Mouse (Mus musculus) heart, postnatal 36 days (tissue): ENCODE measurements around the gene Rbm7. TPM values are rescaled to one million over a fixed set of nuclear protein-coding genes. Genes with fewer than 3 reads are reported as not detected.
A peak's percentile ranks its signal among the peaks of the same experiment; 100 is the strongest.
"Not testable (repeated sequence)": the region's sequence is repeated elsewhere in the genome, so short reads cannot be mapped to it uniquely, and the experiment has no call there.

Experiments used
- DNase-seq, 2 experiments: peaks; one replicate each; pipeline ENCODE4 v3.0.0; 2021 to 2022
- intact Hi-C: fragments of 180-260 bp; cut with DNase I; formaldehyde crosslinking; loops from one replicate; pipeline ENCODE4 v1.15.1; 2025
- total RNA-seq, 2 experiments: library from RNA; stranded (reverse); gene quantifications; 2 replicates each; pipeline ENCODE4 v1.2.3; 2021

Gene Rbm7
- total RNA-seq, 2 experiments from 2014 or later, result 24.0 to 24.1 TPM

DNA sequence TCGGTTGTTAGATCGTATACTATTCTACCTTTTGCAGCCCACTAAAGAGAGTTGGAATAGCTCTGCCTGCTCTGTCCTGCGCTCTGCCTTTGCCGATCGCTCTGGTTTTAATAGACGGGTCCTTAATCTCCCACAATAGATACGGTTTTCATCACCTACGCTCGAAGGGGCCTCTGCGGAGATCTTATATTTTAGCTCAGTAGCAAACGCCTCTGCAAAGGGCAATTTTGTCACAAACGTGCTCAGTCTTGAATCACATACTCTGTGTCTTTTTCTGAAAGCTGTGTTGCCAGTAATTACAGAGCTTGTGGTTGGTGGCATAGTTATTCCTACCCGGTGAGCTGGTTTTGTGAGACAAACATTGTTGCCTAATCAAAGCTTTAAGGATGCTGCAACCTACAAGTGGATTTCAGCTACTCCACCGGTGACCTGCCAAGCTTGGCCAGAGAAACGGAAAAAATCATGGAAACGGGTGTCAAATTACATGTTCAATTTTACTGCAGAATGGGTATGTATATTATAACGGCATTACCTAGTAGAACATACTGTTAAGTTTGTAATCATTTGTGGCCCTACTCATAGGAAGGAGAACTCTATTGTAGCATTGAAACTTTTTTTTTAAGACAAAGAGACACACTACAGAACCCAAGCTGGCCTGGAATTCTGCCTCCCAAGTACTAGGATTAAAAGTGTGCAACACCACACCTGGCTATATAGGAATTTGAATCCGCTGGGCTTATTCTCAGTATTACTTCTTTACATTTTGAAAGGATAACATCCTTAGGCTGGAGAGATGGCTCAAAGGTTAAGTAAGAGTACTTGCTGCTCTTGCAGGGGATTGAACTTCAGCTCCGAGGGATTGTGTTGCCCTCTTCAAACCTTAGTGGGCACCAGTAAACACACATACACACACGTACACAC, 13.6 kb downstream of the Rbm7 start:
- intact Hi-C loops, result no loop called here
- DNase-seq, result no peak

GRCm38 (mm10) chr9:48480411-48481213, 14.5 kb downstream of the Rbm7 start, which contains the start of gene Rexo2:
TSS of gene Rexo2 (minus strand) at chr9:48480623.
- DNase-seq, result peak; percentile 93
- intact Hi-C loops, result loop anchor here (1.0 kb wide), 1 partner anchor 15 kb away; the partner anchor contains the start of genes Gm5617 and Rbm7

- no peak for DNase-seq
- intact Hi-C loops, result loop anchor here (1.0 kb wide), 1 partner anchor 15 kb away; the partner anchor contains the start of genes Gm5617 and Rbm7
Measured at GRCm38 (mm10) chr9:48479838-48480410, 15.2 kb downstream of the Rbm7 start.

GRCm38 (mm10) chr9:48478808-48479207, 16.3 kb downstream of the Rbm7 start:
- intact Hi-C loops, result no loop called here
- no peak for DNase-seq

DNA sequence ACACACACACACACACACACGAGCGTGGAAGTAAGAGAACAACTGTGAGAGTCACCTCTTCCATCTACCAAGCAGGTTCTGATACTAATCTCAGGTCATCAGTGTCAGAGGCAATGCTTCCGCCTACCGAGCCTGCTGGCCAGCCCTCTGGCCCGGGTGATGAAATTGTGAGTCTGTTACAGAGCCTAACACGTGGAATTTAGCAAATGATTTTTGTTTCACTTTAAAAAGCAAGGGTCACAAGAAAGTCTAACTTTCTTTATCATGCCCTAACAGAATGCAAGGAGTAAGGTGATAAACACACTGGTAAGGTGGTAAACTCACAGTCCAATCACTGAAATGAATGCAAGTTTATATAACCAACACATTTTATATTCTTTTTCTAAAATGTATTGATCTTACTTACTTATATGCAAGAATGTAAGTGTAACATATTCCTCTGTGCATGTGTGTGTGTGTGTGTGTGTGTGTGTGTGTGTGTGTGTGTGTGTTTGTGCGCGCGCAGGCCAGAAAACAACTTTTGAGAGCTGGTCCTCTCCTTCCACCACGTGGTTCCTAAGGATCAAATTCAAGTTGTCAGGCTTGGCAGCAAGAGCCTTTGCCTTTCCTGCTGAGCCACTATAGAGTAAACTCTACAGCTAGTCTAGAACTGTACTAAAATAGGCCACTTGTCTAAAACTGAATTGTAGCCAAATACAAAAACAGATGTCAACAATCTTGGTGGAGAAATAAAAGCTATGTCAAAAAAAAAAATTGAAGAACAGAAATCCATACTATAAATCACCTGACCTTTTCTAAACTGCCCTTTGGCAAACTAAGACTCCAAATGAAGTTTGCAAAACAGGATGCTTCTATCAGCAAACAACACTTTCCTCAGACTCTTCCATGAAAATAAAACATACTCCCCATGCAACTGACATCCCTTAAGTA, 18.6 kb downstream of the Rbm7 start:
- intact Hi-C loops, result no loop called here
- DNase-seq, result no peak

DNA sequence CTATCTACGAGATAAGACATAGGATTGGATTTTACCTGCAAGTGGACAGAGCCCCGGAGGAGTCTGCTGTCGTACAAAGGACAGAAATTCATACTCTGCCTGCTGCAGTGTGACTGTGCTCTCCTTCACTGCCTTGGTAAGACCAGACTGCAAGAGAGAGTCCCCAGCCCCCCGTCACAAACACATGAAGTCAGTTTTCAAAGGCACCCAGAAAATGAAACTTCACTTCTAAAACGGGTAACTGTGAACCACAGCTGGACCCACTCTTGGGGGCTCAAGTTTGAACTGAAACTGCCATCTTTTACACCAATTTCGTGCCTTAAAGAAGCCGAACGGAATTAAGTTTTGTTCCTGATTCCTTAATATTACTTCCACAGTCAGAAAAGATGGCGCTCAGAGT, 20.7 kb downstream of the Rbm7 start:
- intact Hi-C loops, result no loop called here
- no peak for DNase-seq

DNA sequence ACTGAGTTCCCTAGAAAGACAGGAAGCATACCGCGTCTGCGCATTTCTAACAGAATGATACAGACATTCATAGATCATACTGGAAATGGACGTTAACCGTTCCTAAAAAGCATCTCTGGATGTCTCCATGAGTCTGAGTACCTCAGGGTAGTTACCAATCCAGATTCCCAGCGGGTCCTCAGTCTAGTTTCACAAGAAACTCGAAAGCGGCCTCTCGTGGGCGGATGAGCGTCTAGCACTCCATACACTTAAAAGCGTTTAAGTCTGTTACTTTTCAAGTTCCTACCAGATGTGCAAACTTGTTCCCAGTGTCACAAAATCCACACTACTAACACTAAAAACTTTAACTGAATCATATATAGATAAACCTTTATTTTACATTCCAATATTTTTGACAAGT, 22.0 kb downstream of the Rbm7 start:
- intact Hi-C loops, result no loop called here
- DNase-seq, result no peak

DNA sequence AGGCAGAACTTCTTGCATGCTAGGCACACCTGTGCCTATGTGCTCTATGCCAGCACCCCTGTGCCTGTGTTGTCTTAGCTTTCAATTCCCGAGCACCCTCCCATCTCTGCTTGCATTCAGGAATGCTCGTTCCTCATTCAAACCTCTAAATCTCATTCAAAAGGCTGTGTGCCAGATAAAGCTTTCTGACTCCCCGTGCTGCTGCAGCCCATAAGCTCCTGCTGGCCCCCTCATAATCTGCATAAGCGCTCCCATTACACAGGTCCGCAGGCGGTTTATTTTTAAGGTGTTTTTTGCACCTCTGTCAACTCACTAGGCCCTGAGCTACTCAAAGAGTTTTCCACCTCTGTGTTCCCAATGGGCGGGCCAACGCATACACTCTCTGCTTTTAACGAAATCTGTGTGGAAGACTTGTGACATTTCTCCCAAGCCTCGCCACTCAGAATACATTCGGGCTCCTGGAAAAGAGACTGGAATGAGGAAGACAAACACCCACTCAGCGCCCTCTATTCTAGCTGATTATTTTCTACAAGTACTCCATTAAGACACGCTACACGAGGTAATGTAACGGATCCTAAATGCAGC, 22.6 kb downstream of the Rbm7 start:
- intact Hi-C loops, result no loop called here
- DNase-seq, result no peak

DNA sequence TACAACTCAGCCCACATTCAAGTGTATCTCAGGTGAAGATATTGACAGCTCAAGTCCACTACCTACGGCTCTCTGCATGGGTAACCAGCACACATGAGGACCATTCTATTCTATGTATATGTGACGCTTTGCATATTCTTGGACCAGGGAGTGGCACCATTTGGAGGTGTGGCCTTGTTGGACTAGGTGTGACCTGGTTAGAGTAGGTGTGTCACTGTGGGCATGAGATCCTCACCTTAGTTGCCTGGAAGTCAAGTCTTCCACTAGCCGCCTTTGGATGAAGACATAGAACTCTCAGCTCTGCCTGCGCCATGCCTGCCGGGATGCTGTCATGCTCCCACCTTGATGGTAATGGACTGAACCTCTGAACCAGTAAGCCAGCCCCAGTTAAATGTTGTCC, 27.6 kb downstream of the Rbm7 start:
- DNase-seq, result not testable (repeated sequence)
- intact Hi-C loops, result loop anchor here (1.0 to 5.0 kb wide), 2 partner anchors 93 to 150 kb away; no protein-coding TSS in a partner anchor

DNA sequence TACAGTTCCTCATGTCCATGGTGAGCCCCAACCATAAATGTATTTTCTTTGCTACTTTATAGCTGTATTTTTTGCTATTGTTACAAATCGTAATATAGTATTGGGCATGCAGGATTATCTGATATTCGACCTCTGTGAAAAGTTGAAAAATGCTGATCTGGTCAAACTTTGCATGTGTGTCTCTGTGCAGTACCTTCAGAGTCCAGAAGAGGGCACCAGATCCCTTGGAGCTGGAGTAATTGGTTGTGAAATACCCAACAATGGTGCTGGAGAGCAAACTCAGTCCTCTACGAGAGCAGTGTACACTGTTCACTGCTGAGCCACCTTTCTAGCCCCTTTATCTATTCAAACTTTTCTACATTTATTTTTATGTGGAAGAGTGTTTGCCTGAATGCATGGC, 28.3 kb downstream of the Rbm7 start:
- intact Hi-C loops, result loop anchor here (1.0 to 5.0 kb wide), 3 partner anchors 93 to 150 kb away; no protein-coding TSS in a partner anchor
- peak; percentile 78 to 86 for DNase-seq

DNA sequence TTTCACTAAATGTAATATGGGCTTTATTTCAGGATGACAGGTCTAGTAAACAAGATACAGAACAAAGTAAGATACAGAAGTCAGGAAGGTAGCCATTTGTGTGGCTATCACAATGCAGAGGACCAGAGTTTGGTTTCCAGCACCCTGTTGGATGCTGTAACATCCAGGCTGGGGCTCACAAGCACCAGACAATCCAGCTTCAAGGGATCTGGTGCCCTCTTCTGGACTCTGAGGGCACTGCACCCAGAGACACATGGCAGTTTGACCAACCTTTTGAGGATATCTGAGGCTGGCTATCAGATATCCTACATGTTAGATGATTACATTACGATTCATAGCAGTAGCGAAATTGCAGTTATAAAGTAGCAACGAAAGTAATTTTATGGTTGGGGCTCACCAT, 29.4 kb downstream of the Rbm7 start:
- DNase-seq, result no peak
- intact Hi-C loops, result loop anchor here (1.0 to 5.0 kb wide), 2 partner anchors 121 to 152 kb away; no protein-coding TSS in a partner anchor

DNA sequence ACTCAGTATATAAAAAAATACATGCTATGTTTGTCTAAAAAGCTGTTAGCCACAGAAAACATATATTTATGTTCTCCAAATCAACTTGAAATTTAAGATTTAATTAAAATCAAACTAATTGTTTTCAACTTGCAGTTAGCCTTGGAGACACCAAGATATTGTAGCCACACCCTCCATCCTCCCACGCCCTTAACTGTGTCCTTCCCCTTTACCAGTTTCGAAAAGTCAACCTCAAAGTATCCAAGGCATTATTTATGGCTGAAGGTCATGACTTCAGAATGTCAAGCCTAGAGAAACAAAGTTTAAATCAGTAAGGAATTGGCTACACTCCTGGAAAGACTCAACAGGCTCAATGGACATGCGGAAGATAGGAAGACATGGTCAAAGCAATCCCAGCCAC, 33.6 kb downstream of the Rbm7 start:
- DNase-seq, result no peak
- intact Hi-C loops, result no loop called here

- intact Hi-C loops, result no loop called here
- DNase-seq, result no peak
Measured at GRCm38 (mm10) chr9:48460720-48461119, 34.4 kb downstream of the Rbm7 start.

DNA sequence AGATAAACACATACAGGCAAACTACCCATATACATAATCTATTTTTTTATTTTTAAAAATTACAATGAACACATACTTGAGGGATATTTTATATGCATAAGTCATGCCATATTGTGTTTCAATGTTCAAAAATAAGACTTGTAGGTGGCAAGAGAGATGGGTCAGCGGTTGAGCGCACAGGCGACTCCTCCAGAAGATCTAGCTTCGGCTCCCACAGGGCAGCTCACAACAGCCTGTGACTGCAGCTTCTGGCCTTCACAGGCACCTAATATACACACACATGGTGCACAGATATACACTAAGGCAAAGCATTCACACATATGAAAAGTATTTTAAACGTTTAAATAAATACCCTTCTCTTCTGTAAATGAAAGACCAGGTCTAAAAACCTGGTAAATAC, 35.7 kb downstream of the Rbm7 start:
- DNase-seq, result no peak
- intact Hi-C loops, result loop anchor here (5.0 kb wide), 1 partner anchor 192 kb away; no protein-coding TSS in a partner anchor

GRCm38 (mm10) chr9:48458879-48459278, 36.2 kb downstream of the Rbm7 start:
- DNase-seq, result no peak
- intact Hi-C loops, result loop anchor here (5.0 kb wide), 1 partner anchor 192 kb away; no protein-coding TSS in a partner anchor

GRCm38 (mm10) chr9:48455961-48456360, 39.1 kb downstream of the Rbm7 start:
- no peak for DNase-seq
- intact Hi-C loops, result loop anchor here (5.0 kb wide), 1 partner anchor 189 kb away; no protein-coding TSS in a partner anchor

DNA sequence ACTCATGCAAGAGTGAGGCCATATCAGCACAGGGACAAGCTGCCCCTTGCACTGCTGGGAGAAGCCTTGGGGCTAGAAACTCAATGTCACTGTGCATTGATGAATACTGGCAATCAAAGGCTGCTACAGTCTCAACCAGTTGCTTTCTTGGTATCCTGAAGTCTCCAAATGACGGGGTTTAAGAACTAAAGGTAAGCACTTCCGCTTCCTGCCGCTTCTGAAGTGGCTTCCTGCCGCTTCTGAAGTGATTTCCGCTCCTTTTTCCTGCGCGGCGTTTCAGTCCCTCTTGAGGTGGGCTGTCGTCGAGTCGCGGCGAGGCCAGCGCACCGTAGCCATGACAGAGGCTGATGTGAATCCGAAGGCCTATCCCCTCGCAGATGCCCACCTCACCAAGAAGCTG, 45.0 kb downstream of the Rbm7 start:
- no peak for DNase-seq
- intact Hi-C loops, result no loop called here

- DNase-seq, result peak; percentile 12
- intact Hi-C loops, result loop anchor here (2.0 to 5.0 kb wide), 2 partner anchors 110 to 171 kb away; no protein-coding TSS in a partner anchor
Measured at GRCm38 (mm10) chr9:48447783-48448209, 47.3 kb downstream of the Rbm7 start.

DNA sequence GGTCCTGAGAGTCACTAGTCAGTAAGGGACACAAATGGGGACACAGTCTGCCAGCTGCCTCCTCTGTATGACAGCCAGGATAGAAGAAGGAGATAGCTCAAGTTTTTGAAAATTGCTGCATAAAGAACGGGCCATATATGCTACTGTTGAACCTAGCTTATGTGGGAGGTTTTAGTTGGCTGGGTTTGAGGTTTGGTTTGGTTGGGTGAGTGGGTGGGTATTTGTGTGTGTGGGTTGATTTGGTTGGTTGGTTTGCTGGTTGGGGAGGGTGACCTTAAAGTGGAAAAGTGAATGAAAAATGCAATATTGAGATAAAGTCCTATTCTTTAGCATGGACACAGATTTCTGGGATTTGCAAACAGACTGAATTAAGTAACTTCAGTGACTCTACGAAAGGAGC, 50.3 kb downstream of the Rbm7 start:
- intact Hi-C loops, result loop anchor here (5.0 kb wide), 1 partner anchor 112 kb away; no protein-coding TSS in a partner anchor
- no peak for DNase-seq
